Mouse (Mus musculus) intestine, postnatal 0 days (tissue): ENCODE results near the gene Cox7a2. TPM values are rescaled to one million over a fixed set of nuclear protein-coding genes. Genes with fewer than 3 reads are reported as not detected.
A peak's percentile ranks its signal among the peaks of the same experiment; 100 is the strongest.

Source experiments
- ATAC-seq: fragments of 200-750 bp; cut with Nextera tagmentation; 2 replicates; pipeline ENCODE4 v1.8.0; 2017; ENCODE audit warnings: mild to moderate bottlenecking, moderate TSS enrichment, moderate library complexity
- H3K27ac ChIP-seq: fragments of 300-500 bp; sonication (generic); 2 replicates; pipeline ENCODE4 v1.5.1; 2014; ENCODE audit warnings: mild to moderate bottlenecking, low read depth, low read length, moderate library complexity
- H3K27me3 ChIP-seq: fragments of 300-500 bp; sonication (generic); replicated peaks from 2 replicates; pipeline ENCODE4 v1.6.1; 2014; ENCODE audit warnings: low read length, mixed read lengths; ENCODE audit not compliant: control insufficient read depth, insufficient read depth
- H3K36me3 ChIP-seq: fragments of 300-500 bp; sonication (generic); 2 replicates; pipeline ENCODE4 v1.6.1; 2014; ENCODE audit warnings: mild to moderate bottlenecking, moderate library complexity; ENCODE audit not compliant: control insufficient read depth, insufficient read depth
- H3K4me1 ChIP-seq: fragments of 300-500 bp; sonication (generic); replicated peaks from 2 replicates; pipeline ENCODE4 v1.6.1; 2014; ENCODE audit warnings: antibody characterized with exemption, low read length, mixed read lengths; ENCODE audit not compliant: control insufficient read depth, insufficient read depth
- H3K4me2 ChIP-seq: fragments of 300-500 bp; sonication (generic); replicated peaks from 2 replicates; pipeline ENCODE4 v1.6.1; 2014; ENCODE audit warnings: low read depth, mild to moderate bottlenecking, moderate library complexity
- H3K4me3 ChIP-seq: fragments of 300-500 bp; sonication (generic); 2 replicates; pipeline ENCODE4 v1.5.1; 2014; ENCODE audit warnings: low read depth, low read length
- H3K9ac ChIP-seq: fragments of 300-500 bp; sonication (generic); 2 replicates; pipeline ENCODE4 v1.6.1; 2014; ENCODE audit warnings: mild to moderate bottlenecking, low read depth, low read length
- H3K9me3 ChIP-seq: fragments of 300-500 bp; sonication (generic); 2 replicates; pipeline ENCODE4 v1.6.1; 2016; ENCODE audit warnings: mixed run types; ENCODE audit not compliant: control insufficient read depth
- CTCF ChIP-seq: sonication (generic); IDR thresholded peaks from 2 replicates; pipeline ENCODE4 v1.5.1; 2016; ENCODE audit warnings: low read depth, mild to moderate bottlenecking, control low read depth, antibody characterized with exemption, moderate library complexity
- WGBS: fragments of 180-500 bp; shearing (Covaris S2); extraction: QIAGEN DNeasy Blood & Tissue Kit; methylation state at CpG from one replicate; pipeline ENCODE4 v1.1.7; 2014; 5-methylcytosine and 5-hydroxymethylcytosine counted together
- polyA plus RNA-seq: library from polyadenylated mRNA; unstranded; fragments of >200 nt; fragmentation: Nextera tagmentation; extraction: Ambion mirVana; gene quantifications from 2 replicates; pipeline ENCODE4 v1.2.1, GENCODE M21; 2015

Cox7a2 gene
- polyA plus RNA-seq, 1 experiment from 2014 or later = 1,366 TPM

GRCm38 (mm10) chr9:79750709-79751108 is 9.0 kb downstream of the Cox7a2 start:
- Histone ChIP-seq H3K4me2 (no peak overlapping the region), H3K9me3 (no peaks in the 10 kb centered on the region), H3K27me3 (no peaks in the 10 kb centered on the region), H3K4me1 (no peaks in the 10 kb centered on the region), H3K36me3 (peaks cover 16% of the 10 kb centered on the region), H3K4me3 (no peak overlapping the region), H3K9ac (no peak overlapping the region), H3K27ac (no peak overlapping the region)
- no peak for ATAC-seq
- 70% methylated on average over 7 of the region's 7 CpGs for WGBS
- no peak for TF ChIP-seq CTCF

GRCm38 (mm10) chr9:79745036-79745435 is 14.6 kb downstream of the Cox7a2 start:
- Histone ChIP-seq H3K27me3 (no peaks in the 10 kb centered on the region), H3K36me3 (no peaks in the 10 kb centered on the region; the same call in 1 of the 2 replicates), H3K9me3 (no peaks in the 10 kb centered on the region), H3K9ac (no peak overlapping the region), H3K27ac (no peak overlapping the region), H3K4me2 (no peak overlapping the region), H3K4me1 (no peaks in the 10 kb centered on the region), H3K4me3 (no peak overlapping the region)
- 75% methylated on average over 4 of the region's 4 CpGs for WGBS
- ATAC-seq = no peak
- TF ChIP-seq CTCF = no peak

GRCm38 (mm10) chr9:79735608-79736007 is 24.1 kb downstream of the Cox7a2 start:
- no peaks in the 10 kb centered on the region for H3K4me1 ChIP-seq
- no peak overlapping the region for H3K9ac ChIP-seq
- 69% methylated on average over 6 of the region's 6 CpGs for WGBS
- H3K9me3 ChIP-seq = no peaks in the 10 kb centered on the region
- no peak for ATAC-seq
- TF ChIP-seq CTCF = no peak
- H3K27ac ChIP-seq = no peak overlapping the region
- H3K36me3 ChIP-seq = no peaks in the 10 kb centered on the region
- H3K4me3 ChIP-seq = no peak overlapping the region
- H3K4me2 ChIP-seq = no peak overlapping the region
- H3K27me3 ChIP-seq = no peaks in the 10 kb centered on the region

- ATAC-seq = no peak
- Histone ChIP-seq H3K36me3 (no peaks in the 10 kb centered on the region), H3K4me3 (no peak overlapping the region), H3K9ac (no peak overlapping the region), H3K27ac (no peak overlapping the region), H3K27me3 (no peaks in the 10 kb centered on the region), H3K4me2 (no peak overlapping the region), H3K9me3 (no peaks in the 10 kb centered on the region), H3K4me1 (no peaks in the 10 kb centered on the region)
- 50% methylated on average over 5 of the region's 5 CpGs for WGBS
- no peak for TF ChIP-seq CTCF
These were observed 29.4 kb downstream of the Cox7a2 start for GRCm38 (mm10) chr9:79730301-79730700.

DNA sequence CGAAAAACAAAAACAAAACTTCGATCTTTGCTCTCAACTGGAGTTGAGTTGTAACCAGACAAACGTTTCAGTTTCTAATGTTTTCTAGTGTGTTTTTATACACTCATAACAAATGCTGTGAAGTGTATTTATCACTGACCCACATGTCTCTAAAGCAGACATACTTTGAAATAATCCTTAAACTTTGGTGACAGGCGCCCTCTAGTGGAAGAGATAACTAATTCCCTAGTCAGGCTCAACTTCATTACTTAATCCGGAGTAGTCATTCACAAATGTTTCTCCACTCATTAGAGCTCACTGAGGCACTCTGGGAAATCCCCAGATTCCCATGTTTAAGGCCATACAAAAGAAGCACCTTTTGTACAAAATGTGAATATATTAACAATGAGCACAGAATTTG is 36.6 kb downstream of the Cox7a2 start:
- Histone ChIP-seq H3K27ac (no peak overlapping the region), H3K36me3 (no peaks in the 10 kb centered on the region), H3K4me3 (no peak overlapping the region), H3K9me3 (no peaks in the 10 kb centered on the region), H3K4me1 (no peaks in the 10 kb centered on the region; the same call in 1 of the 2 replicates), H3K9ac (no peak overlapping the region), H3K27me3 (peaks cover 29% of the 10 kb centered on the region), H3K4me2 (no peak overlapping the region)
- no peak for ATAC-seq
- 31% methylated on average over 5 of the region's 5 CpGs for WGBS
- TF ChIP-seq CTCF = peak; percentile 81

- WGBS = 10% methylated on average over 9 of the region's 9 CpGs
- Histone ChIP-seq H3K36me3 (no peaks in the 10 kb centered on the region), H3K27me3 (peaks cover 40% of the 10 kb centered on the region), H3K4me1 (no peaks in the 10 kb centered on the region; the same call in 1 of the 2 replicates), H3K9ac (no peak overlapping the region), H3K9me3 (no peaks in the 10 kb centered on the region), H3K27ac (no peak overlapping the region), H3K4me2 (no peak overlapping the region), H3K4me3 (no peak overlapping the region)
- no peak for ATAC-seq
- peak; percentile 79 for TF ChIP-seq CTCF
These were observed 38.6 kb downstream of the Cox7a2 start for GRCm38 (mm10) chr9:79721056-79721455.

GRCm38 (mm10) chr9:79720143-79720542 is 39.5 kb downstream of the Cox7a2 start:
- no peaks in the 10 kb centered on the region for H3K9me3 ChIP-seq
- no peak overlapping the region for H3K4me2 ChIP-seq
- H3K27ac ChIP-seq = no peak overlapping the region
- no peaks in the 10 kb centered on the region for H3K36me3 ChIP-seq
- no peak for ATAC-seq
- H3K9ac ChIP-seq = no peak overlapping the region
- no peak for TF ChIP-seq CTCF
- no peak overlapping the region for H3K4me3 ChIP-seq
- H3K4me1 ChIP-seq = no peaks in the 10 kb centered on the region; the same call in 1 of the 2 replicates
- WGBS = 59% methylated on average over 9 of the region's 9 CpGs
- H3K27me3 ChIP-seq = peaks cover 40% of the 10 kb centered on the region
